Mouse (Mus musculus): ENCODE data around the gene Ascc1.
"Not testable (repeated sequence)": the region's sequence is repeated elsewhere in the genome, so short reads cannot be mapped to it uniquely, and the experiment has no call there.

- not testable (repeated sequence) for TF ChIP-seq CTCF (IDR thresholded peaks at IDR 0.05; ENCODE audit: low read depth, low read length); POLR2A (IDR thresholded peaks at IDR 0.05; ENCODE audit: extremely low read depth, insufficient read depth, low read length)
Measured at GRCm38 (mm10) chr10:60001663-60002062, 942 bp upstream of the Ascc1 start.

Measured in liver, adult 2 months (tissue).